Mouse (Mus musculus) A20 (cell line): ENCODE measurements around the gene Notch1.

ENCODE experiments used
- DNase-seq: peaks from one replicate; pipeline ENCODE4 v3.0.0-alpha.2; 2011; ENCODE audit warnings: low read depth, low spot score

Notch1 gene

GRCm38 (mm10) chr2:26516275-26516674 is at the start of gene Notch1:
Gene Notch1 (minus strand): TSS chr2:26516663.
- DNase-seq: no peak

- peak; percentile 72 for DNase-seq
These were observed 49.8 kb upstream of the Notch1 start for GRCm38 (mm10) chr2:26566221-26566620.

DNA sequence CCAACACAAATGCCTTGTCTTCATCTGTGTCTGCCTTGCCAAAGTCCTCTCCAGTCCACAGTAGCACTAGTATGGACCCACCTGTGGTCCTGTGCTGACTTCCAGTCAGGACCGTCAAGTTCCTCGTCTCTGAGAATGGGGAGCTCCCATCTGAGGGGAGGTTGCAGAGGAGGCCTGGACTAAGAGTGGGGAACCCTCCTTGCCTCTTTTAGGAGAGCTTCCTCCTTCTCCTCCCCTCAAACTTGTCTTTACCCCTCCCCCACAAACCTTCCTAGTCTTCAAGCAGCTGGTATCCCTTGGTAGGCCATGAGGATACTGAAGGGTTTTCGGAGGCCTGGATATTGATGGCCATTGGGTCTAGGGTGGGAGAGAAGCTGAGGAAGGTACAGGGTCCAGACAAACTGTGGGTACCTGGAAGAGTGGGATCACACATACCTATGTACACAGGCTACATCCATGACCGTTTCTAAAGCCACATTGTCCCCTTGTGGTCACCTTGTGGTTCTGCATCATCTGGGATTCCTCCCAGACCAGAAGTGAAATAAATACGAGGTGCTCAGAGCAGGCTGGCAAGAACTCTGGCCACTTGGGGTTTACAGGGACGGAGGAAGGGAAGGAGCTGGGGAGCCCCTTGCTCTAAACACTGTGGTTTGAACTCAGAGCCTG is 45.0 kb upstream of the Notch1 start:
- DNase-seq: peak; percentile 67

- no peak for DNase-seq
These were observed 44.0 kb upstream of the Notch1 start for GRCm38 (mm10) chr2:26560506-26560905.

DNA sequence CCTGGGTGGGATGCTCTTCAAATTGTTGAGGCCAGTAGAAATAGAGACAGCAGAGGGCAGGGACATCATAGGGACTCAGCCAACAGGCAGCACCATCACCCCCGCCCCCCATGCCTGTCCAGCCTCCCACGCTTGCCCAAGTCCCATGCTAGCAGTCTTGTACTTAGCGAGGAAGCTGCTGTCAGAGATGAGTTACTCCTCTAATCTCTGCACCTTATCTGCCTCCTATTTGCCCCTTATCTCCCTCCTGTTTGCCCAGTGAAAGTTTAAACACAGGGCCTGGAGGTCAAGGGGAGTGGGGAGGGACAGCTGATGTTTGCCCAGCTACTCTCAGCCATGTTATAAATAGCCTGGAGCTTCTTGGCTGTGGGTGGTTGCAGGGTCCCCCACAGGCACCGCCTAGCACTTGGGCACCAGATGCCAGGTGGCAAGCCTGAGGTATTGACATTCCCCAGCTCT is 40.1 kb upstream of the Notch1 start:
- DNase-seq: no peak

GRCm38 (mm10) chr2:26555076-26555475 is 38.6 kb upstream of the Notch1 start:
- DNase-seq: no peak

GRCm38 (mm10) chr2:26553904-26554303 is 37.4 kb upstream of the Notch1 start:
- no peak for DNase-seq

- DNase-seq: no peak
These were observed 35.6 kb upstream of the Notch1 start for GRCm38 (mm10) chr2:26552066-26552465.

DNA sequence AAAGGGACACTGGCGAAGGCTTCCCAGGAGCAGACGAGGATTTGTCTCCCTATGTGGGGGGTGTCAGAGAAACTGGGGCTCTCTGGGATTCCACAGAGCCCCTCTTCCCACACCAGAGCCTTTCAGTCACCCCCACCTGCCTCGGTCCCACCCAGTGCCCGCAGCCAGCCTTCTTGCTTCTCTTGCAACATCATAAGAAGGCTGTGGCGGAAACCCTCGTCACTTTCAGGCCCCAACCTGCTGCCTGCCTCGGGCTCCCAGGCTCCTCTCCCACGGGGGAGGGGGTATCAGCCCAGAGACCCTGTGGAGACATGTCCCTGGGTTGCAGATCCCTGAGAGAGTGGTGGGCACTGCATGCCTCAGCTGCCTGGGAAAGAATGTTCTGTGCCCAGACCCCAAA is 35.0 kb upstream of the Notch1 start:
- DNase-seq: no peak

DNA sequence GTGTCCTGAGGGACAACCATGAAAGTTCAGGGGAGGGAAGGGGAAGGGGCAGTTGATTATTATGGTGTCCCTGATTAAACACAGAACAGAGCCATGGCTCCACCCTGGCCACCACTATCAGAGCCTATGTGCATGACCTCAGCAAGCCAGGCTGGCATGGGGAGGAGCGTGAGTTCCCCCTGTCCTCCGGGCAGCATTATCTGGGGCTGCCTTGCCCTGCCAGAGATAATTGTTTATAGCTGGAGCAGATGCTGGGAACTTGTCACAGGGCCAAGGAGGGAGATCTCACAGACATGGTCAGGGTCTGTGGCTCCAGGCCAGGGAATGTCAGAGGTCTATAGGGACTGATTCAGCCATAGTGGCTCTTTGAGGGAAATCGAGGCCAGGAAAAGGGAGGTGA is 34.3 kb upstream of the Notch1 start:
- DNase-seq: no peak

DNA sequence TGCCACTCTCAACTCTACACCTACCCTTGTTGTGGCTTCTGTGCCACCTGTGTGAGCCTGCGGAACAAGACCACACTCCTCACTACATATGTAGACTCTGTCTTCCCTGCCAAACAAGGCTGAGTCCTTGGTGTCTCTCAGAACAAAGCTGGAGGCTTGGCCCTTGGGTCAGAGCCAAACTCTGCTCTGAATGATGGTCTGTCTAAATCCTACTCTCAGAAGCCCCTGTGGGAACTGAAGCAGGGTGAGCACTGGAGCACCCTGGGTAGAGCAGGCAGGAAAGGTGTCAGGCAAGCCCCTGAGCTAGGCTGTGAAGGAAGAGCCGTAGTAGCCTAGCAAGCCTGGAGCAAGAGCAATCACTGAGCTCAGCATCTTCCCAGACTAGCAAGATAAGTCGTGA is 33.7 kb upstream of the Notch1 start:
- DNase-seq: no peak

GRCm38 (mm10) chr2:26549801-26550200 is 33.3 kb upstream of the Notch1 start:
- no peak for DNase-seq

- DNase-seq: no peak
These were observed 31.0 kb upstream of the Notch1 start for GRCm38 (mm10) chr2:26547481-26547880.

DNA sequence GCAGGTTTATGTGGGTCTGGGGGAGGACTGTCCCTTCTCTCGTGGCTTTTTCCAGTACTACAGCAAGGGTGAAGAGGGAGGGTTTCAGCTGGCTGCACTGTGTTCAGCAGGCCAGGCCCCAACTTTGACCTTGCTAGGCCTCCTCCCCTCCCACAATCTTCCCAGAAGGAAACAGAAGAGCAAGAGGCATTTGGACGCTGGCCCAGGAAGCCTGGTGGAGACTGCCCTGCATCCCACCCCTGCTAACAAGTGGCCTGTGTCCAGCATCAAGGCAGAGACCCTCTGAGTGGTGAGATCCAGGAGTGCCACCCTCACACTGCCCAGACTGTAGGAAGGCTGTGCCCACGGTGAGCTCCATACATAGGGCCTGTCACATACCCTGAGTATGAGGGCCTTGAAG is 27.8 kb upstream of the Notch1 start:
- no peak for DNase-seq

GRCm38 (mm10) chr2:26543768-26544167 is 27.3 kb upstream of the Notch1 start:
- DNase-seq: no peak

DNA sequence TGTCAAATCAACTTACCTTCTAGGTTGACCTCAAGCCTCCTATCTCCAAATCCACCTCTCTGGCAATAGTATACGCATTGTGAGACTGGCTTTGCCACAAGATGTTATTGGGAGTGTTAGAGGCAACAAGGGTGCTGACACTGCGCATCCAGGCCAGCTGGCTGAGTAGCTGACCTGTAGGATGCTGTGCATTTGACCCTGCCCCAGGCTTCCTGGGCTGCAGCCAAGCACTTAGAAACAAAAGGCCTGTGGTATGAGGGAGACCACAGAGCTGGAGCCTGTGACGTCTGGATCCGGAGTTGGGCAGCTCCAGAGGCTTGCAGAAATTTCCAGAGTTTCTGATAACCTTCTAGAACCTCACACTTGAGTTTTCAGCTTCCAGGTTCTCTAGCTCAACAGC is 26.7 kb upstream of the Notch1 start:
- no peak for DNase-seq

DNA sequence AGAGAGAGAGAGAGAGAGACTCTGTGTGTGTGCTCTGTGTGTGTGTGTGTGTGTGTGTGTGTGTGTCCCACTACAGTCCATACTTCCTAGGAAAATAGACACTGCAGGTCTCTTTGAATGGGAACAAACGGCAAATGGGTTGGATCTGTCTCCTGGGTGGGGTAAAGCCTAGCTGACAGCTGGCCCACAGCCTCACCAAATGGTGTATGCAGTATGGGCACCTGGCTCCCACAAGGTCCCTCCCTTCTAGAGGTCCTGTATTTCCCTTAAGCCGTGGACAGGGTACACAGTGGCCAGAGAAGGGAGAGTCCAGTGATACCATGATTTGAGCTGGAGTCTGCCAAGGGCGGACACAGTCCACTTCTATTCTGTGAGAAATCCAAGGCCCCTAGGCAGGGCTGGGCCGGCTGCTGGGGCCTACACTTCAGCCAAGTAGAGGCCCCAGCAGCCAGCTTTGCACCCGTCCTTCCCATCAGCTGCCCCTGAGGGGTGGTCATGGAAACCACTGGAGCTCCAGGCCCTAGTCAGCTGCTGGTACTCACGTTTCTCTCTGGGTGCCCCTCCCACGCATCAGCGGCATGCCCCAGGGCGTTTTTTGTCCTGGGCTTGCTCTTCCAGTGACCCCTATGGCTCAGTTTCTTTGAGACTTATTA is 24.9 kb upstream of the Notch1 start:
- no peak for DNase-seq

- DNase-seq: no peak
These were observed 24.3 kb upstream of the Notch1 start for GRCm38 (mm10) chr2:26540721-26541120.

GRCm38 (mm10) chr2:26539516-26539915 is 23.1 kb upstream of the Notch1 start:
- no peak for DNase-seq

GRCm38 (mm10) chr2:26535517-26536045 is 19.1 kb upstream of the Notch1 start:
- DNase-seq: no peak

DNA sequence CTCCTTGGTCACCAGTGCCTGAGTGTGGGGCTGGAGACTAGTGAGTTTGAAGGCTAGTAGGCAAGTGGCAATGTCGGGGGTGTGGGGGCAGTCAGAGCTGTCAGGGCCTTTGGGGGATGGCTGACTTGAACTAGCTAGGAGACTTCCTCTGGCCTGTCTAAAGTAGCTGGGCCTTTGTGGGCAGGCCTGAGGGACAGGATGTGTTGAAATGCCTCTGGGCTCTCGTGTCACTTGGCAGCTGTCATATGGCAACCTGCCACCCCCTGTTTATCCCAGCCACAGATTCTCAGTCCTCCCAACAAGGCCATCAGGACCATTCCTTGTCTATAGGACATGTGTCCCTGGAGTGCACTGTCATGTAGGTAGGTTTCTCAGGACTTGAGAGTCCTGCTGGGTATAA is 18.2 kb upstream of the Notch1 start:
- no peak for DNase-seq

- DNase-seq: no peak
These were observed 17.7 kb upstream of the Notch1 start for GRCm38 (mm10) chr2:26534161-26534560.

GRCm38 (mm10) chr2:26533249-26533648 is 16.8 kb upstream of the Notch1 start:
- DNase-seq: no peak
